Mouse (Mus musculus): ENCODE data around the gene Twf2. TPM values are rescaled to one million over a fixed set of nuclear protein-coding genes. Genes with fewer than 3 reads are reported as not detected.

Twf2 gene
- polyA plus RNA-seq, 1 experiment: 27.3 TPM

- H3K27ac ChIP-seq (ENCODE audit: insufficient read depth, low read length): no peak overlapping the region
- no peak overlapping the region for H3K4me3 ChIP-seq (ENCODE audit: low read depth, low read length)
- no peaks in the 10 kb centered on the region for H3K27me3 ChIP-seq (ENCODE audit: control insufficient read depth, insufficient read depth, low read length, poor library complexity, severe bottlenecking)
- TF ChIP-seq POLR2A (IDR thresholded peaks at IDR 0.05; ENCODE audit: insufficient read depth, low read length) (no peak), EP300 (IDR thresholded peaks at IDR 0.05; ENCODE audit: insufficient read depth, low read depth, low read length) (no peak), CTCF (IDR thresholded peaks at IDR 0.05; ENCODE audit: low read depth, low read length) (no peak)
- H3K9me3 ChIP-seq (replicated peaks; ENCODE audit: control insufficient read depth, insufficient read depth, low read length, poor library complexity, severe bottlenecking): no peaks in the 10 kb centered on the region
- H3K36me3 ChIP-seq (ENCODE audit: control insufficient read depth, insufficient read depth, low read length, poor library complexity, severe bottlenecking): 0 out of 2 replicates have a peak, but pooled peaks cover 2% of the 10 kb centered on the region
- no peaks in the 10 kb centered on the region for H3K4me1 ChIP-seq (ENCODE audit: control insufficient read depth, insufficient read depth, low read length)
- H3K9ac ChIP-seq (ENCODE audit: low read depth, poor library complexity, severe bottlenecking): no peak overlapping the region
Observed at GRCm38 (mm10) chr9:106233953-106234352, 31.0 kb downstream of the Twf2 start.

GRCm38 (mm10) chr9:106235194-106235830, 32.4 kb downstream of the Twf2 start:
- 0 out of 2 replicates have a peak, but pooled peaks cover 2% of the 10 kb centered on the region for H3K36me3 ChIP-seq (ENCODE audit: control insufficient read depth, insufficient read depth, low read length, poor library complexity, severe bottlenecking)
- no peak overlapping the region for H3K9ac ChIP-seq (ENCODE audit: low read depth, poor library complexity, severe bottlenecking)
- H3K9me3 ChIP-seq (replicated peaks; ENCODE audit: control insufficient read depth, insufficient read depth, low read length, poor library complexity, severe bottlenecking): no peaks in the 10 kb centered on the region
- no peaks in the 10 kb centered on the region for H3K4me1 ChIP-seq (ENCODE audit: control insufficient read depth, insufficient read depth, low read length)
- H3K4me3 ChIP-seq (ENCODE audit: low read depth, low read length): no peak overlapping the region
- no peaks in the 10 kb centered on the region for H3K27me3 ChIP-seq (ENCODE audit: control insufficient read depth, insufficient read depth, low read length, poor library complexity, severe bottlenecking)
- no peak overlapping the region for H3K27ac ChIP-seq (ENCODE audit: insufficient read depth, low read length)
- TF ChIP-seq EP300 (IDR thresholded peaks at IDR 0.05; ENCODE audit: insufficient read depth, low read depth, low read length) (no peak), CTCF (IDR thresholded peaks at IDR 0.05; ENCODE audit: low read depth, low read length) (no peak), POLR2A (IDR thresholded peaks at IDR 0.05; ENCODE audit: insufficient read depth, low read length) (no peak)

GRCm38 (mm10) chr9:106236156-106236817, 33.4 kb downstream of the Twf2 start:
- H3K9ac ChIP-seq (ENCODE audit: low read depth, poor library complexity, severe bottlenecking): no peak overlapping the region
- H3K27me3 ChIP-seq (ENCODE audit: control insufficient read depth, insufficient read depth, low read length, poor library complexity, severe bottlenecking): no peaks in the 10 kb centered on the region
- H3K4me3 ChIP-seq (ENCODE audit: low read depth, low read length): no peak overlapping the region
- H3K4me1 ChIP-seq (ENCODE audit: control insufficient read depth, insufficient read depth, low read length): no peaks in the 10 kb centered on the region
- H3K27ac ChIP-seq (ENCODE audit: insufficient read depth, low read length): no peak overlapping the region
- H3K36me3 ChIP-seq (ENCODE audit: control insufficient read depth, insufficient read depth, low read length, poor library complexity, severe bottlenecking): 0 out of 2 replicates have a peak, but pooled peaks cover 2% of the 10 kb centered on the region
- TF ChIP-seq CTCF (IDR thresholded peaks at IDR 0.05; ENCODE audit: low read depth, low read length): no peak
- no peak for TF ChIP-seq EP300 (IDR thresholded peaks at IDR 0.05; ENCODE audit: insufficient read depth, low read depth, low read length)
- no peak for TF ChIP-seq POLR2A (IDR thresholded peaks at IDR 0.05; ENCODE audit: insufficient read depth, low read length)
- no peaks in the 10 kb centered on the region for H3K9me3 ChIP-seq (replicated peaks; ENCODE audit: control insufficient read depth, insufficient read depth, low read length, poor library complexity, severe bottlenecking)

DNA sequence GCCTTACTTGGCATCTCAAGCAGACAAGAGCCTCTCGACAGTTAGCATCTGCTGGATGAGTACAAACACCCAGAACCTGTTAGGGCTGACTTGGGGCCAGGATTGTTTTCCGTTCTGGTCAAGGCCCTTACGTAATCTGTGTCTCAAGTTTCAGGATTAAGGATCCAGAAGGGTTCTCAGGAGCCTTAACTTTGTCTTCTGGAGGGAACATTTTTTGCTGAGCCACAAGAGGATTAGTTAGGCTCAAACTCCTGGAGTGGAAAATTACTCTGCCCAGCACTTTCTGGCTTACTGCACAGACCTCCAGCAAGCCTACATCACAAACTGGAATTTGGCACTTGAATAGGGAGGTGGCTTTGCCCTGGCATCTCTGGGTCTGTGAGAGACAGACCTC, 33.9 kb downstream of the Twf2 start:
- no peak overlapping the region for H3K4me3 ChIP-seq (ENCODE audit: low read depth, low read length)
- H3K9ac ChIP-seq (ENCODE audit: low read depth, poor library complexity, severe bottlenecking): no peak overlapping the region
- TF ChIP-seq POLR2A (IDR thresholded peaks at IDR 0.05; ENCODE audit: insufficient read depth, low read length) (no peak), CTCF (IDR thresholded peaks at IDR 0.05; ENCODE audit: low read depth, low read length) (no peak), EP300 (IDR thresholded peaks at IDR 0.05; ENCODE audit: insufficient read depth, low read depth, low read length) (no peak)
- H3K36me3 ChIP-seq (ENCODE audit: control insufficient read depth, insufficient read depth, low read length, poor library complexity, severe bottlenecking): 0 out of 2 replicates have a peak, but pooled peaks cover 2% of the 10 kb centered on the region
- no peaks in the 10 kb centered on the region for H3K9me3 ChIP-seq (replicated peaks; ENCODE audit: control insufficient read depth, insufficient read depth, low read length, poor library complexity, severe bottlenecking)
- H3K27me3 ChIP-seq (ENCODE audit: control insufficient read depth, insufficient read depth, low read length, poor library complexity, severe bottlenecking): no peaks in the 10 kb centered on the region
- H3K27ac ChIP-seq (ENCODE audit: insufficient read depth, low read length): no peak overlapping the region
- H3K4me1 ChIP-seq (ENCODE audit: control insufficient read depth, insufficient read depth, low read length): no peaks in the 10 kb centered on the region

GRCm38 (mm10) chr9:106237401-106237800, 34.5 kb downstream of the Twf2 start:
- H3K9me3 ChIP-seq (replicated peaks; ENCODE audit: control insufficient read depth, insufficient read depth, low read length, poor library complexity, severe bottlenecking): no peaks in the 10 kb centered on the region
- H3K36me3 ChIP-seq (ENCODE audit: control insufficient read depth, insufficient read depth, low read length, poor library complexity, severe bottlenecking): 0 out of 2 replicates have a peak, but pooled peaks cover 2% of the 10 kb centered on the region
- H3K27me3 ChIP-seq (ENCODE audit: control insufficient read depth, insufficient read depth, low read length, poor library complexity, severe bottlenecking): no peaks in the 10 kb centered on the region
- no peak overlapping the region for H3K9ac ChIP-seq (ENCODE audit: low read depth, poor library complexity, severe bottlenecking)
- no peak for TF ChIP-seq EP300 (IDR thresholded peaks at IDR 0.05; ENCODE audit: insufficient read depth, low read depth, low read length)
- TF ChIP-seq POLR2A (IDR thresholded peaks at IDR 0.05; ENCODE audit: insufficient read depth, low read length): no peak
- no peak for TF ChIP-seq CTCF (IDR thresholded peaks at IDR 0.05; ENCODE audit: low read depth, low read length)
- H3K4me1 ChIP-seq (ENCODE audit: control insufficient read depth, insufficient read depth, low read length): no peaks in the 10 kb centered on the region
- no peak overlapping the region for H3K27ac ChIP-seq (ENCODE audit: insufficient read depth, low read length)
- H3K4me3 ChIP-seq (ENCODE audit: low read depth, low read length): no peak overlapping the region

DNA sequence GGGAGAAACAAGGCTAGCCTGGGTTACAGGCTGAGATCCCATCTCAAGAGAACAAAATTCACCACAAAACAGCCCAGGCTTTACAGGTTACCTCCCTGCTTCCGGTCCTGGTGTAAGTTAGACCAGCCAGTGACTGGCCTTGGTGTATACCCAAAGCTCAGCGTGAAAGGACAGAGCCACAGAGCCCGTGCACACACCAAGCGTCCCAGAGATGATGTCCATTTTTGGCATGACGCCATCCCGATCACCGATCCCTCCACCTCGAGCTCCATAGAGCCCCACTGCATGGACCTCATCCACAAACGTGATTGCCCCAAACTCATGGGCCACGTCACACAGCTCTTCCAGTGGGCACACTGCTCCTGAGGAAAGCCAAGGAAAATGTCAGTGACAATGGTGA, 35.0 kb downstream of the Twf2 start:
- TF ChIP-seq CTCF (IDR thresholded peaks at IDR 0.05; ENCODE audit: low read depth, low read length) (no peak), EP300 (IDR thresholded peaks at IDR 0.05; ENCODE audit: insufficient read depth, low read depth, low read length) (no peak), POLR2A (IDR thresholded peaks at IDR 0.05; ENCODE audit: insufficient read depth, low read length) (no peak)
- Histone ChIP-seq H3K4me1 (ENCODE audit: control insufficient read depth, insufficient read depth, low read length) (no peaks in the 10 kb centered on the region), H3K36me3 (ENCODE audit: control insufficient read depth, insufficient read depth, low read length, poor library complexity, severe bottlenecking) (0 out of 2 replicates have a peak, but pooled peaks cover 2% of the 10 kb centered on the region), H3K27me3 (ENCODE audit: control insufficient read depth, insufficient read depth, low read length, poor library complexity, severe bottlenecking) (no peaks in the 10 kb centered on the region), H3K27ac (ENCODE audit: insufficient read depth, low read length) (no peak overlapping the region), H3K9me3 (replicated peaks; ENCODE audit: control insufficient read depth, insufficient read depth, low read length, poor library complexity, severe bottlenecking) (no peaks in the 10 kb centered on the region), H3K4me3 (ENCODE audit: low read depth, low read length) (no peak overlapping the region), H3K9ac (ENCODE audit: low read depth, poor library complexity, severe bottlenecking) (no peak overlapping the region)

All from ES-Bruce4 (cell line).